Mouse (Mus musculus): ENCODE results near the gene Slit2. TPM values are rescaled to one million over a fixed set of nuclear protein-coding genes. Genes with fewer than 3 reads are reported as not detected.

The Slit2 gene
- polyA plus RNA-seq, 1 experiment from 2014 or later: 61.2 TPM

DNA sequence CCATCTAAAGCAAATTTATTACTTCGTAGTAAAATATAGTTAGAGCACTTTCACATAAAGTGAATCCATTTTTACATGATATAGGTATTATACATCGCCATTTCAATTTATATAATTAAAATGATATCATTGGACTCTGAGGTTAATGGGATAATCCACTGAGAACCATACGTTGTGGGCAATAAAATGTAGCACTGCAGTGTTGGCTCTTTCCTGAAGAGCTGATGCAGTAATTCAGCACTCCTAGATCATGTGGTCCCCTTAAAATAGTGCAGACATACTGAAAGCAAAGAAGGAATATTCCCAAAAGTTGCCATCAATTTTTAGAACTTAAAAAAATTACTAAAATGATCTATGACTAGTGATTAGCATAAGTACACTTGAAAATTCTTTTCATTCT lies 177.9 kb downstream of the Slit2 start:
- no peak overlapping the region for H3K4me2 ChIP-seq (replicated peaks; ENCODE audit: low read depth, low read length)
- no peak overlapping the region for H3K27ac ChIP-seq (ENCODE audit: low read depth, low read length)
- H3K27me3 ChIP-seq (ENCODE audit: control insufficient read depth, insufficient read depth, low read length): no peaks in the 10 kb centered on the region
- H3K36me3 ChIP-seq (ENCODE audit: control insufficient read depth, insufficient read depth, low read length): no peaks in the 10 kb centered on the region
- H3K4me3 ChIP-seq (ENCODE audit: low read depth, low read length): no peak overlapping the region
- no peaks in the 10 kb centered on the region for H3K9me3 ChIP-seq (ENCODE audit: control insufficient read depth, low read length)
- ATAC-seq (ENCODE audit: low FRiP score) (no peak), DNase-seq (ENCODE audit: low spot score) (no peak)
- no peaks in the 10 kb centered on the region for H3K4me1 ChIP-seq (replicated peaks; ENCODE audit: control insufficient read depth, insufficient read depth, low read length)
- 92% methylated on average over 3 of the region's 3 CpGs for WGBS
- H3K9ac ChIP-seq (ENCODE audit: low read depth, low read length): no peak overlapping the region

DNA sequence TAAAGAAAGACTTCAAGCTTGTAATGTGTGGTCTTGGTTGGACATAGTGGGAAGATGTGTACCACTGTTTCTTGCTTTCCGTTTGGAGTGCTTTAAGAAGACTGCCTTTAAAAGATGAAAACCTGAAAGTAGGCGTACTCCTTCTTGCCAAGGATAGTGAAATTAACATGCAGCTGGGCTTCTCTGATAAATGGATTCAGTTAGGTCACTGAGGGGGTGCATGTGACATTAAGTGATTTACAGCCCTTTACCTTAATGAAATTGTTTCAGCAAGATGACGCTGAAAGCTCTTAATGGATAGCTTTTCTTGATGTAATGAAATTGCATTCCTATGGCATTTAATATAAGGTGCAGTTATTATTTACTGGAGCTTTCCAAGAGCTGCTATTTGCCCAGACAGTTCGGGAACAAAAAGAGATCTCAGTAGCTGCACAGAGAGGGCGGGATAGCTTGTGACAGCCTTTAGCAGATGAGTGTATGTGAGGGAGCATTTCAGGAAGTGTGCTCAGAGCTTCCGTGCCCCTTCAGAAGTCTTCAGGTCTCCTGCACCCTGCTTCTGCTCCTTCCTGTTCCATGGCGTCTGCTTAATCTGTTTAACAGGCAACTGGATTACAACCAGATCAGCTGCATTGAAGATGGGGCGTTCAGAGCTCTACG lies 198.8 kb downstream of the Slit2 start:
- WGBS: 58% methylated on average over 9 of the region's 9 CpGs
- Histone ChIP-seq H3K4me1 (replicated peaks; ENCODE audit: control insufficient read depth, insufficient read depth, low read length) (no peaks in the 10 kb centered on the region), H3K4me3 (ENCODE audit: low read depth, low read length) (no peak overlapping the region), H3K27ac (ENCODE audit: low read depth, low read length) (peak overlapping the region; percentile 13; the same call in 1 of the 2 replicates), H3K36me3 (ENCODE audit: control insufficient read depth, insufficient read depth, low read length) (no peaks in the 10 kb centered on the region), H3K9ac (ENCODE audit: low read depth, low read length) (no peak overlapping the region), H3K27me3 (ENCODE audit: control insufficient read depth, insufficient read depth, low read length) (no peaks in the 10 kb centered on the region), H3K9me3 (ENCODE audit: control insufficient read depth, low read length) (no peaks in the 10 kb centered on the region), H3K4me2 (replicated peaks; ENCODE audit: low read depth, low read length) (no peak overlapping the region)
- DNase-seq (ENCODE audit: low spot score) (no peak), ATAC-seq (ENCODE audit: low FRiP score) (peak; percentile 57; the same call in 1 of the 2 replicates)

DNA sequence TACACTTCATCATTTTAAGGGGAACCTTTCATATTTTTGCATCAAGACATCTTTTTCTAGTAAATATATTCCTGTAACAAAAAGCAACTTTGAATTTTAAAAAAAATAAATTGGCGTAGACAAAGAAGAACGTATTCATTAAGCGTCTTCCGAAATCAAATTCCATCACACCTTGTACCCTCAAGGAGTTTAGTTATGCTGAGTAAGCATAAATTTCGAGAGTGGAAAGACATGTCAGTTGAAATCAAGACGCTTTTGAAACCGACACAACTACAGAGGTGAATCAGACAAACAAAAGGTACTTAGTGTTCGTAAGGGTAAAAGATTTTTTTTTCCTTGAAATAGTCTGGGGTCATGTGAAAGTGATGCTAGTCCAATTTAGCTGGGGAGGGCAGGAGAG lies 201.4 kb downstream of the Slit2 start:
- Histone ChIP-seq H3K36me3 (ENCODE audit: control insufficient read depth, insufficient read depth, low read length) (no peaks in the 10 kb centered on the region), H3K4me1 (replicated peaks; ENCODE audit: control insufficient read depth, insufficient read depth, low read length) (no peaks in the 10 kb centered on the region), H3K4me2 (replicated peaks; ENCODE audit: low read depth, low read length) (no peak overlapping the region), H3K9me3 (ENCODE audit: control insufficient read depth, low read length) (no peaks in the 10 kb centered on the region), H3K27ac (ENCODE audit: low read depth, low read length) (no peak overlapping the region), H3K4me3 (ENCODE audit: low read depth, low read length) (no peak overlapping the region), H3K9ac (ENCODE audit: low read depth, low read length) (no peak overlapping the region), H3K27me3 (ENCODE audit: control insufficient read depth, insufficient read depth, low read length) (no peaks in the 10 kb centered on the region)
- no peak for DNase-seq (ENCODE audit: low spot score)
- WGBS: 87% methylated on average over 8 of the region's 8 CpGs
- ATAC-seq (ENCODE audit: low FRiP score): no peak

DNA sequence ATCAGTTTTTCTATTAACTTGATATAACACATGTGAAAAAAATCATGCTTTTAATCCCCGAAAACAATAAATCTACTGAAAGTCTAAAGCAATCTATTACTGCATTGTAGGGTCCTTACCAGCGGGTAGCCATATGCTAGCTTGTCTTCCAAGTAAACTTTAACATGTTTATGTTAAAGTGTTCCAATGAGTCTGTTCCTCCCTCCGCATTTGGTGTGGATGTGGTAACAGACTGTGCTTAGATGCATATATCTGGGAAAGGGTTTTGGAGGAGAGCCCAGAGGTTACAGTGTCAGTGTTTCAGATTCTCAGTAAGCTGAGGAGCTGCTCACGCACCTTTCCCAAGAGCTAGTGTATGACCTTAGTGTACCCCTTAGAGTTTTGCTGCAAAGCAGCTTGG lies 204.9 kb downstream of the Slit2 start:
- Histone ChIP-seq H3K27me3 (ENCODE audit: control insufficient read depth, insufficient read depth, low read length) (no peaks in the 10 kb centered on the region), H3K9ac (ENCODE audit: low read depth, low read length) (no peak overlapping the region), H3K4me3 (ENCODE audit: low read depth, low read length) (no peak overlapping the region), H3K36me3 (ENCODE audit: control insufficient read depth, insufficient read depth, low read length) (no peaks in the 10 kb centered on the region), H3K9me3 (ENCODE audit: control insufficient read depth, low read length) (no peaks in the 10 kb centered on the region), H3K4me1 (replicated peaks; ENCODE audit: control insufficient read depth, insufficient read depth, low read length) (no peaks in the 10 kb centered on the region), H3K27ac (ENCODE audit: low read depth, low read length) (no peak overlapping the region), H3K4me2 (replicated peaks; ENCODE audit: low read depth, low read length) (no peak overlapping the region)
- 87% methylated on average over 4 of the region's 4 CpGs for WGBS
- ATAC-seq (ENCODE audit: low FRiP score) (no peak), DNase-seq (ENCODE audit: low spot score) (no peak)

DNA sequence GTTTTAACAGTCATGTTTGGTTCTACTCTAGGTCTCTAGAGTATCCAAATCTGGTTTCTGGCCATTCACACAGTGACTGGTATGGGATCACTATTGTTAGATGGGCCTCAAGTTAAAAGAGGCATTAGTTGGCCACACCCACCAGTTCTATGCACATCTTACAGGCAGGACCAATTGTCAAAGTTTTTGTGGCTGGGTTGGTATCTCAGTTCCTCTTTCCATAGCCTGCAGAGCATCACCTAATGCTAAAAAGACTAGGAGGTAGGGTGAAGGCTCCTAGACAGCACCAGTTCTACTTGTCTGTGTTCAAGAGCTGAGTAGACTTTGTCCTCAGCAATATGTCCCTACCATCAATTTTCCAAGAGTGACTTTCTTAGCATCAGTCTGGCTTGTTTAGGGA lies 216.4 kb downstream of the Slit2 start:
- no peak for ATAC-seq (ENCODE audit: low FRiP score)
- Histone ChIP-seq H3K9me3 (ENCODE audit: control insufficient read depth, low read length) (no peaks in the 10 kb centered on the region), H3K27me3 (ENCODE audit: control insufficient read depth, insufficient read depth, low read length) (no peaks in the 10 kb centered on the region), H3K4me1 (replicated peaks; ENCODE audit: control insufficient read depth, insufficient read depth, low read length) (no peaks in the 10 kb centered on the region), H3K27ac (ENCODE audit: low read depth, low read length) (no peak overlapping the region), H3K36me3 (ENCODE audit: control insufficient read depth, insufficient read depth, low read length) (no peaks in the 10 kb centered on the region), H3K4me2 (replicated peaks; ENCODE audit: low read depth, low read length) (no peak overlapping the region), H3K4me3 (ENCODE audit: low read depth, low read length) (no peak overlapping the region), H3K9ac (ENCODE audit: low read depth, low read length) (no peak overlapping the region)
- DNase-seq (ENCODE audit: low spot score): no peak

DNA sequence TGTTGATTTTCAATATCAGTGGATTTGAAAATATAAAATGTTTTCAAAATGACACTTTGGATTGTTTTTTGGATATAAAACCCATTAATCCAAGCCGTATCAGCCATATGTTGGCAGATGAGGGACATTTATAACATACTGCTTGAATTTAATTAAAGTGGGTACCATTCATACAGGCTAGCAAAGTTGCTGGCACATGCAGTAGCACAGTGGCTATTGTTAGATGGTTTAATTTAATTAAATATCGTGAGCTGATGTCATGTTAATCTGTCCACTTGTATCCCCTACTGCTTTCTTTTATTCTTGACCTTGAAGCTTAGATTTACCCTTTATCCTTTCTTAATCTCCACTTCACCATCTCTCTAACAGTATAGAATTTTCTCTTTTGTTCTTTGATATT lies 232.3 kb downstream of the Slit2 start:
- no peak for DNase-seq (ENCODE audit: low spot score)
- ATAC-seq (ENCODE audit: low FRiP score): no peak
- Histone ChIP-seq H3K27me3 (ENCODE audit: control insufficient read depth, insufficient read depth, low read length) (no peaks in the 10 kb centered on the region), H3K27ac (ENCODE audit: low read depth, low read length) (no peak overlapping the region), H3K4me3 (ENCODE audit: low read depth, low read length) (no peak overlapping the region), H3K9ac (ENCODE audit: low read depth, low read length) (no peak overlapping the region), H3K4me1 (replicated peaks; ENCODE audit: control insufficient read depth, insufficient read depth, low read length) (no peaks in the 10 kb centered on the region), H3K9me3 (ENCODE audit: control insufficient read depth, low read length) (no peaks in the 10 kb centered on the region), H3K36me3 (ENCODE audit: control insufficient read depth, insufficient read depth, low read length) (no peaks in the 10 kb centered on the region), H3K4me2 (replicated peaks; ENCODE audit: low read depth, low read length) (no peak overlapping the region)
- WGBS: 74% methylated on average over 2 of the region's 2 CpGs

DNA sequence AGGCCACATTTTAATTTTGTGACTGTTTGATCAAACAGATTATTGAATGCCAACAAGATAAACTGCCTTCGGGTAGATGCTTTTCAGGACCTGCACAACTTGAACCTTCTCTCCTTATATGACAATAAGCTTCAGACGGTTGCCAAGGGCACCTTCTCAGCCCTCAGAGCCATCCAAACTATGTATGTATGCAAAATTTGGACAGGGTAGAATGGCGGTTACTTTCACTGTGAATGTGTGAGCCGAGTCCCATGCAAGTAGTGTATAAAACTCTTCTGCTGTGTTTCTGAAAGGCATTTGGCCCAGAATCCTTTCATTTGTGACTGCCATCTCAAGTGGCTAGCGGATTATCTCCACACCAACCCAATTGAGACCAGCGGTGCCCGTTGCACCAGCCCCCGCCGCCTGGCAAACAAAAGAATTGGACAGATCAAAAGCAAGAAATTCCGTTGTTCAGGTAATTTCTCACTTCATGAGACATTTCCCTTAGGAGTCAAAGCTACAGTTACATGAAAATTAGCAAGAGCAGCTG lies 236.8 kb downstream of the Slit2 start:
- Histone ChIP-seq H3K4me2 (replicated peaks; ENCODE audit: low read depth, low read length) (no peak overlapping the region), H3K4me1 (replicated peaks; ENCODE audit: control insufficient read depth, insufficient read depth, low read length) (no peaks in the 10 kb centered on the region), H3K36me3 (ENCODE audit: control insufficient read depth, insufficient read depth, low read length) (no peaks in the 10 kb centered on the region), H3K9me3 (ENCODE audit: control insufficient read depth, low read length) (no peaks in the 10 kb centered on the region), H3K27ac (ENCODE audit: low read depth, low read length) (no peak overlapping the region), H3K9ac (ENCODE audit: low read depth, low read length) (no peak overlapping the region), H3K27me3 (ENCODE audit: control insufficient read depth, insufficient read depth, low read length) (no peaks in the 10 kb centered on the region), H3K4me3 (ENCODE audit: low read depth, low read length) (no peak overlapping the region)
- DNase-seq (ENCODE audit: low spot score) (no peak), ATAC-seq (ENCODE audit: low FRiP score) (no peak)
- 81% methylated on average over 10 of the region's 10 CpGs for WGBS

DNA sequence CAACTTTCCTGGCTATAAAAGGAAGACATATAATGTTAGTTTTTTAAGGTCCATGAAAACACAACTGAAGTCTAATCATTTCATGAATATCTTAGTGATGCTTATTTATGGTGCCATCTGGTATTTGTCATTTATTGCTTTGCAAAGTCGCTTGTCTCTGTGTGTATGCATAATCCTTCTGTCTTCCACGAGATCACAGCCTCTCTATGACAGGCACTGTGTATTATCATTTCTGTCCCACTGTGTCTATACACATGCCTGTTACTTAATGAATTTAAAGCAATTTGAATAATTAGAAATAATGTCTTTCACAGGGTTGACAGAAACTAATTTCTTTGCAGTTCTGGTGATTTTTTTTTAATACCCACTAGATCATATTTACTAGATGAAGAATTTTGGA lies 242.6 kb downstream of the Slit2 start:
- Histone ChIP-seq H3K27me3 (ENCODE audit: control insufficient read depth, insufficient read depth, low read length) (no peaks in the 10 kb centered on the region), H3K27ac (ENCODE audit: low read depth, low read length) (no peak overlapping the region), H3K9ac (ENCODE audit: low read depth, low read length) (no peak overlapping the region), H3K4me2 (replicated peaks; ENCODE audit: low read depth, low read length) (no peak overlapping the region), H3K9me3 (ENCODE audit: control insufficient read depth, low read length) (no peaks in the 10 kb centered on the region), H3K4me1 (replicated peaks; ENCODE audit: control insufficient read depth, insufficient read depth, low read length) (no peaks in the 10 kb centered on the region), H3K4me3 (ENCODE audit: low read depth, low read length) (no peak overlapping the region), H3K36me3 (ENCODE audit: control insufficient read depth, insufficient read depth, low read length) (no peaks in the 10 kb centered on the region)
- no peak for ATAC-seq (ENCODE audit: low FRiP score)
- DNase-seq (ENCODE audit: low spot score): no peak
- WGBS: 52% methylated on average over 2 of the region's 2 CpGs

DNA sequence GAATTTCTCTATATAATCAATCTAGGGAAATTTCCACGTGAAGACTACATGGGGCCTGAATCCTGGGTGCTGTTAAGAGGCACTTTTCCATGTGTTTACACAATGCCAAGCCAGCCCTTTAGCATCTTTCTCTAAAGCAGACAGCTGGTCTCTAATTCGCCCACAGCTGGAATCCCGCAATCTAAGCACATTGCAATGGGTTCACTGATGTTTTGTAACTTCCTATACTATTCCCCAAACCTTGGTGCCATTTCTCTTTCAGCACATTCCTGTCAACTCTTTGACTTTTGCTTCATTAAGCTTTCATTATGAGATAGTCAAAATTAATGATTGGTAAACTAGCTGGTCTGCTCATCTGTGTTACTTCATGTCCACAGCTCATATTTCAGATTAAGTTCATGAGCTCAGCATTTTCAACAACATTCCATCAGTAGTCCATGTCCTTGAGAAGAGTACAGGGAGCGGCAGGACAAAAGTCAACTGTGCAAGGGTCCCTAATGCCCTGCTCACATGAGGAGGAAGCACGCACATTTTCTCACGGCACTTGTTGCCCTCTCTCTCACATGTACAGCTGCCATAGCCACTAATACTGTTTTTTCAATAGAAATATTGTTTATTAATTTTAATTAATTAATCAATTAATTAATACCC lies 247.6 kb downstream of the Slit2 start:
- no peak for DNase-seq (ENCODE audit: low spot score)
- no peaks in the 10 kb centered on the region for H3K36me3 ChIP-seq (ENCODE audit: control insufficient read depth, insufficient read depth, low read length)
- H3K9ac ChIP-seq (ENCODE audit: low read depth, low read length): no peak overlapping the region
- no peak for ATAC-seq (ENCODE audit: low FRiP score)
- H3K27ac ChIP-seq (ENCODE audit: low read depth, low read length): no peak overlapping the region
- no peak overlapping the region for H3K4me3 ChIP-seq (ENCODE audit: low read depth, low read length)
- no peaks in the 10 kb centered on the region for H3K9me3 ChIP-seq (ENCODE audit: control insufficient read depth, low read length)
- H3K4me1 ChIP-seq (replicated peaks; ENCODE audit: control insufficient read depth, insufficient read depth, low read length): no peaks in the 10 kb centered on the region
- no peak overlapping the region for H3K4me2 ChIP-seq (replicated peaks; ENCODE audit: low read depth, low read length)
- no peaks in the 10 kb centered on the region for H3K27me3 ChIP-seq (ENCODE audit: control insufficient read depth, insufficient read depth, low read length)
- 81% methylated on average over 6 of the region's 6 CpGs for WGBS

Measured in hindbrain, embryonic 11.5 days (tissue).